Mouse (Mus musculus) embryo, embryonic 10.5 days (tissue): Measurements from ENCODE around the gene Tspan13.

ENCODE experiments used
- DNase-seq: peaks from one replicate; pipeline ENCODE4 v3.0.0-alpha.2; 2015; ENCODE audit warnings: low spot score

Gene Tspan13

DNA sequence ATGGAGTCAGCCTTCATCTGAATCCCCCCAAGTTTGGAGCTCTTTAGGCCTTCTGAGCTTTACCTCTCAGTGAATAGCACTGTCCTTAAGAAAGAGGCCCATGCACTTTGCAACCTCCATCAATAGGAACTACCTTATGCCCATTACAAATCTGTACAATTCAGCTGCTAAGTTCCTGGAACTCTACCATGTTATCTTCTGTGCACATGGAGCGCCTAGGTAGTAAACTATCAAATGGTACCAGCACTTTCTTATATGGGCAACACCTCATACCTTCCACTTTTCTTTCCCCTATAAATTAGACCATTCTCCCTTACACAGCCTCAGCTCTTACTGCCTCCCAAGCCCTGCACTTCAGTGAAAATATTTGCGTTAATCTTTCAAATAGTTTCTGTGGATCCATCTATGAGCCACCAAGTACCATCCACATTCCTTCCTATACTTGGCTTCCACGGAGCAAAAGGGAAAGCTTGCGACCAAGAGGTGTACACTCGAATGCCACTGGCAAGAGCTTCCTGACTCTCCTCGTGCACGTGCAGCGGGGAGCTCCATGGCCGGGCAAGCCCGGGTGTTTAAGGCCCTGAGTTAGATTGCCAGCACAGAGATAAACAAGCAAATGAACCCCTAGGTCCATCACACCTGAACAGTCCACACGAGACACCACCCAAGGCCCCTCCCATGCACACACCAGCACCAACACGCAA lies 11.5 kb downstream of the Tspan13 start:
- no peak for DNase-seq

DNA sequence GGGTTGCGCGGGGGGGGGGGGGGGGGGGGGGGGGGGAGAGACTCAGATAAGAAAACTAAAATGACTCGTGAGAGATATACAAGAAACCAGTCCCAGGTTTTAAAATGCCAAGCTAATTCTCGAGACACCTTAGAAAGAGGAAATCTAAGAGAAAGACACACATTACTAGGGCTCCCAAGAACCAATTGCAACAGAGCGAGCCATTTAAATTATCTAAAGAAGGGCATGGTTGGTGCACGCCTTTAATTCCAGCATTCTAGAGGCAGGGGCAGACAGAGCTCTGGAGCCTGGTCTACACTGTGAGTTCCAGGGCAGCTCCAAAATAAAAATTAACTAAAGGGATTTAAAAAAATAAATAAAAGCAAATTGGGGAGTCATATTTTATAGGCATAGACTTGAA lies 12.6 kb downstream of the Tspan13 start:
- DNase-seq = no peak

DNA sequence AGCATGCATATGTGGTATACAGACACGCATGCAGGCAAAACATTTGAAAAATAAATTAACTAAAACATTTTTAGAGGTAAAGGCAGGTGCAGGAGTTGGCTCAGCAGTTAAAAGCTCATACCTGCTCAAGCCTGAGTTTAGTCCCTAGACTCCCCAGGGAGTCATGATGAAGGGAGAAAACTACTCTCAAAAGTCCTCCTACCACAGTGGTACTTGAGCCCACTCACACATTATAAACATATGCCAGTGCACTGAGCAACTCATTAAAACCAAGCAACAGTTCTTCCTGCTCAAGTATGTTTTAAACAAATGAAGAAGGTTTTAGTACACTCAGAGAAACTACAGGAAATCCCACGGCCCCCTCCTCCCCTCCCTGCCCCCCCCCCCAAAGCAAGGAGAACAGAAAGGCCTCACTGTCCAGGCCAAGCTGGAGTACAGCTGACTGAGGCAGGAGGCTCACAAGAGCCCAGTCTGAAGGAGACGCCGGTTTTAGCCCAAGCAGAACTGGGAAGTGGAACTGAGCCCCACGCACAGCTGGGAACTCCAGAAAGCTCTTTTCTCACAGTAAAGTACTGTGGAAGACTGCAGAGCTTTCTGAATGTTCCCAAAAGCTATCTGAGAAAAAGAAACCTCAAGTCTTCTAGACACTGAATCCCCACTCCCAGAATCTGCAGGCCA lies 13.2 kb downstream of the Tspan13 start:
- DNase-seq = no peak

DNA sequence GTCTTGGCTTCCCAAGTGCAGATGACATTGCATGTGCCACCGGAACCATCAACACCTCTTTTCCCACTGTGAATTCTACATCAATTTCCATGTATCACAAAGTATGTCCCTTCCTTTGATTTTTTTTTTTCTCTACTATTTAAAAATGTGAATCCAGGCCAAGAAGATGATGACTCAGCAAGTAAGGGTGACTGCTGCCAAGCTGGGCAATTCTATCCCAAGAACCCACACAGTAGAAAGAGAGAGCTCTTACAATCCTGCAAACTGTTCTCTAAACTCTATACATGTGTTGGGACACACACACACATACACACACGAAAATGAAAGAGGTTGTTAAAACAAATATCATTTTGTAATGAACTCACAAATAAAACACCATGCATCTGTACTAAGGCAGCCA lies 15.1 kb downstream of the Tspan13 start:
- DNase-seq = no peak

DNA sequence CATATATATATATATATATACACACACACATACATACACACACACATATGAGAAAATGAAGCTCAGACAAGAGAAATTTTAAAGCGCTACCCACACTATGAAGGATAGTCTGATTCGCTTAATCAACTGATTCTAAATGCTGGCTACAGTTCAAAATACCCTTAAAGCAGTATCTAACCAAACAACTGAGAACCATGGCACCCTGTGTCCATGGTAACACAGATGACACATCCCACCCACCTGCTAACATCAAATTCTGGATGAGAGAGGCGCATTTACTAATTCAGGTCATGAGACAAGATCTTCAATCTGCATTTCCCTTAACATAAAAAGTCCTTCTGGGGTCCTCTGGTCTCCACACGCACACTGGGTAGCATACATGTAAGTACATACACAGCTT lies 16.2 kb downstream of the Tspan13 start:
- DNase-seq = no peak

DNA sequence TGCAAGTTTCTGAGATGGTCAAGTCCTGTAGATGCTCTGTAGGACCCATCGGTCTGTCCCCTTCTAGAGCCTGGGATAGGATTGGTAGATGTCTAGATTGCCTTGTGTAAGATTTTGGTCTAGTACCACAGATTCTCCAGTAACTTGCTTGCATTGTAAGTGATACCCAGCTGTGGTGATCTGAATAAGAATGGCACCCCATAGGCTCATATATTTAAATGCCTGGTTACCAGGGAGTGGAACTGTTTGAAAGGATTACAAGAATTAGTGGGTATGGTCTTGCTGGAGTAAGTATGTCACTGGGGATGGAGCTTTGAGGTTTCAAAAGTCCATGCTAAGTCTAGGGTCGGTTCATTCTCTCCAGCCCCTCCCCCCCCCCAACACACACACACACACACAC lies 21.6 kb downstream of the Tspan13 start:
- DNase-seq = no peak

DNA sequence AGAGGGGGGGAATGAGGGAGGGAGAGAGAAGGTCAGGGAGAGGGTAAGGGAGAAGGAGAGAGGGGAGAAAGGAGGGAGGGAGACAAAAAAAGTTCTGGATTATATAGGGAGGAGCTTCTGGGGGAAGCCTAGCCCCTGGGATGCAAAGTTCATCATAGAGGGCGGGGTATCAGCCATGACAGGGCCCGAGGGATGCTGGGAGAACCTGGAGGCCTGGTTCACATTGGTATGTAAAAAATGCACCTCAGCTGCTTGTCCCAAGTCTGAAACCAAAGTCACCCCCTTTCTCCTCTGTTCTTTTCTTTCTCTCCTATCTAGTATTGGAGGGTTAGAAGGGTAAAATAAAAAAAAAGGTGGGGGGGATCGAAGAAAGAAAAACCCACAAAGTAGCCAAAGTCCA lies 22.2 kb downstream of the Tspan13 start:
- DNase-seq = no peak

DNA sequence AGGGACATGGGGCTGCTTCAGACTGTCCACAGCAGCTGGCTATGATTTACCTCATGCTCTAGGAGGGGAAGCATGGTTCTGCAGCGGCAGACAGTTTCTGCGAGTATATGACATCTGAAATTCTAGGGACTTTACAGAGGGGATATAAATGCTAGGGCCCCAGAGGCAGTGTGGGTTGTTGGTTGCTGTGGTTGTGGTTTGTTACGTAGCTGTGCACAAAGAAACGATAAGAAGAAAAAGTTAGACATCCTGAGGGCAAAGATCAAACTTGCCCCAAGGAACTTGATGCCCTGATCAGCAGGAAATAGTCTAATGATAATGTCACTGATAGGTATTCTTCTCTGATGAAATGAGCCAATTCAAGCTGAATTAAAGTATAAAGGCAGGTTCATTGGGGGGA lies 22.7 kb downstream of the Tspan13 start:
- DNase-seq = no peak

DNA sequence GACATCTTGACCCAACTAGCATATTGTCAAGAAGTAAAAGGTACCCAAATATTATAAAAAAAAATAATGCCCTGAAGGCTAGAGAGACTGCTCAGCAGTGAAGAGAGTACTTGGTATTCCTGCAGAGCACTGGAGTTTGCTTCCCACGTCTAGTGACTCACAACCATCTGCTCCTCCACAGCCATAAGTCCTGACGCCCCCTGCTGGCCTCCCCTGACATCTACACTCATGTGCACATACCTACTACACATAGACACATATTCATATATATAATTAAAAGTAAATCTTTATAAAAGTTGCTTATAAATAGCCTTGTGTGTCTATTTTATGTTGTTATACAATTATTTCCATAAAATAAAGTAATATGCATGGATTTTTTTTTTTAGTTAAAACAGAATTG lies 24.5 kb downstream of the Tspan13 start:
- DNase-seq = no peak

DNA sequence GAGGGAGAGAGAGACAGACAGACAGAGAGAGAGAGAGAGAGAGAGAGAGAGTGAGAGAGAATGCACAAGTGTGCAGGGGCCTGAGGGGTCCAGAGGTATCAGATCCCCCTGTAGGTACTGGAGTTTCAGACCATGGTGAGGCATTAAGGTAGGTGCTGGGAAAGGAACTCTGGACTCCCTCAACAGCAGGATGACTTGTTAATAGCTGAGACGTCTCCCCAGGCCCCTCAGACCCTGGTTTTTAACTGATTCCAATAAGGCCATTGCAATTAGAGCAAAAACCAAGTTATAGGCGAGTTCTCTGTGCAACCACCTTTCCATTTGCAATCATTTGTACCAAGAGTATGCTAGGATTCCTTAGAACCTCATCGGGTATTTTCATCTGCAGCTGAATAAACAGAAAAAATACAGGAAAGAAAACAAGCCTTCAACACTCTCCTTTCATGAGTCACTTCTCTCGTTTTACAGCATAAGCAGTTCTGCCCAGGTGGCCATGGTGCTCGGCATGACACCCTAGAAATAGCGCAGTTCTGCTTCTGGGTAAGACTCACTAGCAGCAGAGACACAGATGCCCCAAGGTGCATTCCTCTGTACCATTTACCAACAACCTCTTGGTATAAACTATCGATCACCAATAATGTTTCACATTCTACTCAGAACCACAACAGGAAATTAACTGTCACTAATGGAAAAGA lies 28.9 kb downstream of the Tspan13 start:
- DNase-seq = no peak

DNA sequence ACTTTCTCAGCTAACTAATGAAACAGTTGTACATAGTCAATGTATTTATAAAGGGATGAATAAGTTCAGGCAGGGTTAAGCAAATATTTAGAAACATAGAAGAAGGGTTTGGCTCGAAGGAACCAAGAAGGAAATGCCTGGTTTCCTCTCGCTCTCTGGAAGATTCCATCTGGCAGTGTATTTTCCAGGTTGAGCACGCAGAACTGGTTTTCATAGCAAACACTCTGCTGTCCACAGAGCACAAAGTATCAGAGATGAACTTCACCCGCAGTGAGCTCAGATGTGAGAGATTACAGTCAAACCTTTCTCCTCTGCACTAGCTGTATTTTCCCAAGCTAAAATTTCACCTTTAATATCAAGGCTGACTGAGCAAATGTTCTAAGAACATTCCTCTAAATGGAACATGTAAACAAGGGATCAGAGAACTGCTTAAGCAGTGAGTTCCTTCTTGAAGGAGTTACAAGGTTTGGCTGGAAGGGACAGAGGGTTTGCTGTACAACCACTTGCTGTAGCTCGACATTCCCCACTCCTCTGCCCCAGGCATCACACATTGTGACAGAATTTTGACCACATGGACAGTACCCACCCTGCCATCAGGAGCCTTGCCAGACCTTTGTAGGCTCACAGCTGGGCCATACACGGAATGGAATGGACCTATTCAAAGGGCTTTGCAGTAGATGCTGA lies 33.8 kb downstream of the Tspan13 start:
- no peak for DNase-seq

DNA sequence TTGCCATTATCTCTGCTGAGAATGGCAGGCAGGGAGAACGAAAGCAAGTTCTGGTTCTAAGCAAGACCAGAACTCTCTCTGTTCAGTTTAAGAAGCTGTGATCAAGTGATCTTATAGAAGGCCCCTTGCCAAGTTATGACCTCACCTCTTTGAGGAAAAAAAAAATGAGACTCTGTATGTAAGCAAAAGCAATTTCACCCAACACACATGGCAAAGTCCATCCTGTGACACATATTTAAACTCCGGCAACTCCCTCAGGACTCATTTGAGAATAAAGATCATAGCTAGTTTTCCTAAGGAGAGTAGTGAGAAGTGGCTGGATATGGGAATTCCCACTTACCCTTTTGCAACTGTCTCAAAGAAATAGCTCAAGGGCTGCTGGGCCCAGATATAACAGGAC lies 34.7 kb downstream of the Tspan13 start:
- no peak for DNase-seq

DNA sequence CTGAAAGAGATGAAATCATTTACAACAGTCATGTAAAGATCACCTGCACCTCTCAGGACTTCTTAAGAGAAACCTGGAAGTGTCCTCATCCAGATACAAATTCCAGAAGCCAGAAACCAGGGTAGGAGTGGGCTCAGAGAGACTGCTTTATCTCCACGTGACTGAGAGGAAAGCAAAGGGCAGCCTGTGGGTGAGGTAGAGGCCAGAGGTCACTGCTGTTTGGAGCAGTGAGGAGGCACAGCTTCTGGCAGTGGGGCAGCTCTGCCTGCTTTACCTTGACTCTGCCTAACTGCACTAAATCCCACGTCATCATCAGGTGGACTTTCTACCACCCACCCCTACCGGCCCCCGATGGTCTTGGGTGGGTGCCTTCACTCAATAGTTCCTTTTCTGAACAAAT lies 37.6 kb downstream of the Tspan13 start:
- no peak for DNase-seq

DNA sequence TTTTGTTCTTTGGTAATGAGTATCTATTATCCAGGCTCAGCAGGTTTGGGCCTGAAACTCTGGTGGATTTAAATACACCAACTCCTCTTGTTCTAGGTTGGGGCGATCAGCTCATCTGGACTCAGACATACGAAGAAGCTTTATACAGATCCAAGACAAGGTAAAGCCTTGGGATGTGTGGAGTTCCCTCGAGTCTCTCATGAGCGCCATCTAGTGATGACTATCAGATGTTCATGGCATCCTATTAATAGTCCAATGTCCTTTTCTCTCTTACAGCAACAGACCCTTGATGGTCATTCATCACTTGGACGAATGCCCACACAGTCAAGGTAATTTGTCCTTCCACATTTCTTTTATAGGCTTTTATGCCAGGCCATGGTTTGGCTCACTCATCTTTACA lies 46.5 kb downstream of the Tspan13 start:
- DNase-seq = peak; percentile 88

DNA sequence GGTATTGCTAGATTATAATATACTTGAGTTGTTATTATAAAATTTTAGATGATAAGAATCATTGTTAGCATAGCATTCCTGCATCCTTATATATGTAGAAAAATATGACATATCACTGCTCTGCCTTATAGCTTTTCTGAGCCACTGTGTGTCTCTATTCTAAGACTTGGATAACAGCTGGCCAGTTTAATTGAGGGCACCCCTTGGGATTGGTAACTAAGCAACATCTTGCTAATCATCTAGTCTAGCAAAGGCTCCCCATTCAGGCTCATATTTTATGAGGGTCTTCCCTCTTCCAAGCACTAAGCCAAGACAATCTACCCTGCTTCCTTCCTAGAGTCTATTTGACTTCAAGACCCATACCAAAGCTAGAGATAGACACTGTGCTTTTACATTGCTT lies 48.2 kb downstream of the Tspan13 start:
- peak; percentile 40 for DNase-seq

DNA sequence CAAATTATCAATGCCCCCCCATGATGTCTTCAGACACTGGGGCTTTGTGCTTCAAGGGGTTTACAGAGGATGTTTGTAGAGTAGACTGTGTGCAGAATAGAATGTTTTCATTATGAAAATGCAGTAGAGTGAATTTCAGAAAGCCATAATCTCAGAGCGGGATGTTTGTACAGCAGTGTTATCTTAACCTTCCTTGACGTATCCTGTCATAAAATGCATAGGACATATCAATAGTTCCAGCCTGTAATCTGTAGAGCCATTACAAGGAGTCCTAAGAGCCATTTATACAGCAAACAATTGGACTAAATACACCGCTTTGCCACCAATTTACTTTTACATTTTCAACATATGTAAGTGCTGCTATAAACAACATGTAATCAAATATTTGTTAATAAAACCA lies 48.7 kb downstream of the Tspan13 start:
- no peak for DNase-seq

DNA sequence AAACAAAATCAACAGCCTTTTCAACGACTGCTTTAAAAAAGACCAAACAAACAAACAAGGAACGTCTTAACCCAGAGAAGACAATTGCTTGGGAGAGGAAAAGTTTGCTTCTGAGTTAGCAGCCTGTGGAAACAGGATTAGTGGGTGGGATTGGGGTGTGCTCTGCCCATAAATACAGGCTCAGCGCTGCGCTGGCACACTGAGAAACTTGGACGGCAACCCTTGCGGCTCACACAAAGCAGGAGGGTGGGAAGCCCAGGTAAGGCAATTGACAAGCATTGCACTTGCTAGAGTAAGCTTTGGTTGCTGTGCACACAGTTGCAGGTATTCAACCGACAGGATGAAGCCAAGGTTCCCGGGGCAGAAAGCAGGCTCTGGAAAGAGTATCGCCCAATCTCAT lies 49.6 kb downstream of the Tspan13 start, which contains the start of gene Agr2:
Gene Agr2 (plus strand): TSS at position 197 of the 400 bp plus-strand sequence.
- no peak for DNase-seq

DNA sequence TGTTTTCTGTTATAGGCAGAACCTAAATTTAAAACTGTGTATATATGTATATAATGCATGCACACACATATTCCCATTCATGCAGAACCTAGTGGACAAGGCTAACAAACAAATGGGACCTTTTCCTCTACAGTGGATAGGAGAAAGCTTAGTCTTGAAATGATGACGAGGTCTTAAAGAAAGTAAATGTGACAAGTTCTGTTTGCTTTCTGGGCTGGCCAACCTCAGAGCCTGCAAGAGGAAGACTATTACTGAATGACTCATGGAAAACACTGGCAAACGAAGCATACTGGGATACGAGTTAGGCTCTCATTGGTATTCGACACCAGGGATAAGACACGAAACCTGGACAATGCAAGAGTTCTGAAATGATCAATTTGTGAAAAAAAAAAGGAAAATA lies 57.6 kb downstream of the Tspan13 start:
- DNase-seq = no peak

DNA sequence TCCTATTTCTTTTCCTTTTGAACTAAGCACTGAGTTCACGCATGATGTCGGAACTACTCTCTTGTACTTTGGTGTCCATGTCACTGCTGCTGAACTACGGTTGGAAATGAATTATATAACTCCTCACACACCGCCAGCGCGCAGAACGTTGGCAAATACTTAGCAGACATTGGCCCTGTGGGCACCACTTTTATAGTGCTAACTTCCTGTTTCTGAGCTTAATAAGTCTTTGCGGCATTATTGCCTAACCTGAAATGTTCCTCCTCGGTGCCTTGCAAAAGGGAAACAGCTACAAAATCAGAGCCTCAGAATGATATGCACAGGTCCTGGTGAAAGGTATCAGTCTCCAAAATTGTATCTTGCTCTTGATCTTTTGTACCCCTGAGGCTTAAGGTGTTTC lies 58.8 kb downstream of the Tspan13 start:
- DNase-seq = no peak

DNA sequence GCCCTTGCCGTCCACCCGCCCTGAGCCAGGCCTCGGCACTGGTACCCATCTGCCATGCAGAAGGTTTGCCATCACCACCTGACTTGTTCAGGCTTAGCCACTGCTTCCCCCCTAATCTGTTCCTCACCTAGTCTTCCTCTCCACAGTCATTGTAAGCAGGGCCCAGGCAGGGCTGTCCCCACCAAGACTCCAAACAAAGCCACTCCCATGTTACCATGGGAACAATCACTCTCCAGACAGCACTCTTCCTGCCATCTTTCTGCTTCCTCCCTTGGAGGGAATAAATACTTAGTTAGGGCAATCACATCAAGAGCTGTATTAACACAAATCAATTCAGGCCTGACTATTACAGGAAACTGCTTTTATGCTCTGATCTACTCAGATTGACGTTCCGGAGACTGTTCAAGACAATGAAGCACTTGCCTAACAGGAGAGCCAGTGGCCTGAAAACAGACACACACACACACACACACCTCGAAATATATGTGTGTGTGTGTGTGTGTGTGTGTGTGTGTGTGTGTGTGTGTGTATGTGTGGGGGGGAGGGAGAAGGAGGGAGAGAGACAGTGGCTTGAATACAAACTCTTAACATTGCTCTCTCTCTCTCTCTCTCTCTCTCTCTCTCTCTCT lies 60.5 kb downstream of the Tspan13 start:
- DNase-seq = peak; percentile 78

DNA sequence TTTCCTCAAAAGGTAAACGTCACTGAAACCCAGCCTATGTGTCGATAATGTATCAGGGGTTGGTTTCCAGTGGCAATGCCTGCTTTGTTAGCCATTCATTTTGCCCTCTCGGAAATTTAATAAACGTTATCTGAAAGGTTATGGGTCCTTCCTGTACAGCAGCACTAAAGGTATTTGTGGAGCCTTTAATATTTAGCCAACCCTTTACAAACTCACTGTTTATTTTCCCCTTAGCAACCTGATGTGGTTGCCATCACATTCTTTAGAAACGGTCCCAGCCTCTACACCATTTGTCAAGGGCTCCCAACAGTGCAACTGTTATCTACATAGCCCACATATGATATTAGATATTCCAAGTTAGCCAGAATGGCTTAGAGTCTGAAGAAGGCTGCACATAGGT lies 62.7 kb downstream of the Tspan13 start:
- no peak for DNase-seq

DNA sequence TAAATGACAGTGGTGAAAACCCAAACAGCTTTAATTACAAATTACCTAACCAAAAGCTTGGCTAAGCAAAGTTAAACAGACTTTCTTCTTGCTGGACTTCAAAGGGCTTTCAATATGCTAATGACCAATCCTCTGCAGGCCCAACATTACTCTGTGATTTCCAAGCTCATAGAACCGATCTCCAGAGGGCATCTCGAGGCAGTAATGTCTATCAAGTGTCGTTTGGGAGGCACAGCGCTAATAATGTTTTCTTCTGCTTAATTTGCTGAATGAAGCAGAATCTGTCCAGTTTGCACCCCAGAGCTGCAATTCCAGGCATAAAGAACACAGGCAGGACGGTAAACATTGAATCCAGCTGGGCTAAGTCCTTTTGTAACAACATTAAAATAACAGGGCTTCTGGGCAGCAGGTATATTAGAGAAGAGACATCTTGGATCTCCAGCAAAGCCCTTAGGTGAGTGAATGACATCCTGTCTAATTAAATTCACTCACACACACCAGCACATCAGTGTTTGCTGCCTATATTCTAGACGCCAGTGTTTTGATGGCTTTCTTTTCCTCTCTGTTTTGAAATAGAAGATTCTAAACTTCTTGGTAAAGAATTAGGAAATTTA lies 64.6 kb downstream of the Tspan13 start:
- no peak for DNase-seq
